Mouse (Mus musculus) midbrain, postnatal 0 days (tissue): Measurements from ENCODE around the gene Islr2. TPM values are rescaled to one million over a fixed set of nuclear protein-coding genes. Genes with fewer than 3 reads are reported as not detected.

Source experiments
- ATAC-seq: fragments of 200-750 bp; cut with Nextera tagmentation; 2 replicates; pipeline ENCODE4 v1.8.0; 2017; ENCODE audit warnings: moderate number of reproducible peaks, mild to moderate bottlenecking, moderate TSS enrichment, moderate library complexity; ENCODE audit not compliant: low FRiP score
- DNase-seq: peaks from one replicate; pipeline ENCODE4 v3.0.0-alpha.2; 2015; ENCODE audit warnings: low spot score
- H3K27ac ChIP-seq: fragments of 300-500 bp; sonication (generic); 2 replicates; pipeline ENCODE4 v1.5.1; 2014; ENCODE audit warnings: low read depth, mild to moderate bottlenecking, low read length, mixed read lengths
- H3K27me3 ChIP-seq: fragments of 300-500 bp; sonication (generic); 2 replicates; pipeline ENCODE4 v1.6.1; 2014; ENCODE audit warnings: low read length, control low read depth, mixed read lengths; ENCODE audit not compliant: insufficient read depth
- H3K36me3 ChIP-seq: fragments of 300-500 bp; sonication (generic); 2 replicates; pipeline ENCODE4 v1.6.1; 2014; ENCODE audit warnings: low read length, control low read depth, mixed read lengths; ENCODE audit not compliant: insufficient read depth
- H3K4me1 ChIP-seq: fragments of 300-500 bp; sonication (generic); 2 replicates; pipeline ENCODE4 v1.6.1; 2014; ENCODE audit warnings: mild to moderate bottlenecking, control low read depth, antibody characterized with exemption, low read length, mixed read lengths; ENCODE audit not compliant: insufficient read depth
- H3K4me2 ChIP-seq: fragments of 300-500 bp; sonication (generic); 2 replicates; pipeline ENCODE4 v1.6.1; 2014; ENCODE audit warnings: low read depth, mild to moderate bottlenecking, low read length, mixed read lengths; ENCODE audit not compliant: poor library complexity, severe bottlenecking
- H3K4me3 ChIP-seq: fragments of 300-500 bp; sonication (generic); 2 replicates; pipeline ENCODE4 v1.5.1; 2014; ENCODE audit warnings: low read depth, mild to moderate bottlenecking, low read length, moderate library complexity
- H3K9ac ChIP-seq: fragments of 300-500 bp; sonication (generic); replicated peaks from 2 replicates; pipeline ENCODE4 v1.6.1; 2014; ENCODE audit warnings: mild to moderate bottlenecking, low read length, moderate library complexity, mixed read lengths; ENCODE audit not compliant: poor library complexity, severe bottlenecking
- H3K9me3 ChIP-seq: fragments of 300-500 bp; sonication (generic); 2 replicates; pipeline ENCODE4 v1.6.1; 2016; ENCODE audit warnings: low read length, control low read depth
- CTCF ChIP-seq: IDR thresholded peaks from 2 replicates; pipeline ENCODE4 v1.5.1; 2016; ENCODE audit warnings: antibody characterized with exemption, mild to moderate bottlenecking
- WGBS: fragments of 180-500 bp; shearing (Covaris S2); extraction: QIAGEN DNeasy Blood & Tissue Kit; methylation state at CpG from one replicate; pipeline ENCODE4 v1.1.7; 2014; 5-methylcytosine and 5-hydroxymethylcytosine counted together
- polyA plus RNA-seq: library from polyadenylated mRNA; unstranded; fragments of >200 nt; fragmentation: Nextera tagmentation; extraction: Ambion mirVana; gene quantifications from 2 replicates; pipeline ENCODE4 v1.2.1, GENCODE M21; 2015
- total RNA-seq: library from RNA; depleted of rRNA; stranded (reverse); fragments of >200 nt; gene quantifications from 2 replicates; pipeline ENCODE4 v1.2.3, GENCODE M21; 2014

Gene Islr2
- total and polyA plus RNA-seq, 2 experiments from 2014 or later, result 18.1 to 267 TPM

DNA sequence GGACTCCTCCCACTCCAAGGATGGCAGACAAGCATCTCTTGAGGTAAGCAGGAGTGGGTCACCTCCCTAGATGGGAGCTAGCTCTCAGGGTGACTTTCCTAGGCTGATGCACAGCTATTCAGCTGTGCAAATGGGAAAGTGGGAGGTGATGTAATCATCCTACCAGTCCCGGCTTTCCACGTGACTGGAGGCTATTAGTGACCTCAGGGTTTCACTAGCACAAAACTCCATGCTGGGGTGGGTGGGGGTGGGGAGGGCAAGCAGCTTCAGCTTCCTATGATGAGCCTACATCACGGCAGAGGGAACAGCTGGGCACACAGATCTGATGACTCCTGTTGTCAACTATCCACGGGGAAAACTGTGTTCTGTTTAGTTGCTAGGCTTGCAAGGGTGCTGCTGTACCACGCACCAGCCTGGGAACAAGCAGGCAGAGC lies 29.3 kb downstream of the Islr2 start:
- Histone ChIP-seq H3K9ac (no peak overlapping the region), H3K27ac (no peak overlapping the region), H3K4me1 (no peaks in the 10 kb centered on the region), H3K4me3 (no peak overlapping the region), H3K9me3 (no peaks in the 10 kb centered on the region), H3K27me3 (no peaks in the 10 kb centered on the region), H3K4me2 (no peak overlapping the region), H3K36me3 (no peaks in the 10 kb centered on the region)
- 43% methylated on average over 5 of the region's 5 CpGs for WGBS
- TF ChIP-seq CTCF, result no peak
- ATAC-seq, result no peak
- DNase-seq, result no peak

DNA sequence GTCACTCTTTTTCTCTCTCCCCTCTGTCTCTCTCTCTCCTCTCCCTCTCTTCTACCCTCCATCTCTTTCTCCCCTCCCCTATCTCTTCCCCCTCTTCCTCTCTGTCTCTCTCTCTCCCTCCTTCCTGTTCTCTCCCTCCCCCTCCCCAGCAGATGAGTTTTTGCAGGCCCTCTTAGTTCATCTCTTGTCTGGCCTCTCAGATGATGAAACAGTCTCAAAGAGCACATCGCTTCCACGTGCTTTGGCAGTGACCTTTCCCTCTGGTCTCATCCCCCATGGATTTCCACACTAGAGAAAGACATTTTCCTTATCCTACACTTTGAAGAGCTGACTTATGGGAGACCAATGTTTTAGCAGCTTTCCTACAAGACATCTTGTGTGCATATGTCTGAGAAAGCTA lies 31.3 kb downstream of the Islr2 start:
- H3K36me3 ChIP-seq, result no peaks in the 10 kb centered on the region
- H3K27ac ChIP-seq, result no peak overlapping the region
- H3K9me3 ChIP-seq, result no peaks in the 10 kb centered on the region
- H3K27me3 ChIP-seq, result no peaks in the 10 kb centered on the region
- TF ChIP-seq CTCF, result no peak
- H3K4me2 ChIP-seq, result no peak overlapping the region
- no peak overlapping the region for H3K9ac ChIP-seq
- ATAC-seq, result no peak
- H3K4me3 ChIP-seq, result no peak overlapping the region
- WGBS, result 77% methylated on average over 2 of the region's 2 CpGs
- DNase-seq, result no peak
- H3K4me1 ChIP-seq, result no peaks in the 10 kb centered on the region

DNA sequence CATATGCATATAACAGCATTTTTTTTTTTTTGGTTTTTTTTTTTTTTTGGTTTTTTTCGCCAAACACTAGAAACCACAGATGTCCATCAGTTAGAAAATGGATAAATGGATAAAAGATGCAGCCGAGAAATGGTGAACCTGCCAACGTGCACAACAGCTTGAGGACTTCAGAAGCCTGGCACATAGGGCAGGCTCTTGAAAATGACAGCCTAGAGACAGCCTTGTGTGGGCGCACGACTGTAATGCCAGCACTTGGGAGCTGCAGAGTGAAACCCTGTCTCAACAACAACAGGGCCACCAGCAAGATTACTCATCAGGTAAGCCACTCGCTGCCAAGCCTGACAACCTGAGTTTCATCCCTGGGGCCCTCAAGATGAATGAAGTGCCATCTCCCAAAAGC lies 34.7 kb downstream of the Islr2 start:
- no peak overlapping the region for H3K4me3 ChIP-seq
- H3K27me3 ChIP-seq, result no peaks in the 10 kb centered on the region
- H3K36me3 ChIP-seq, result no peaks in the 10 kb centered on the region
- no peak overlapping the region for H3K4me2 ChIP-seq
- H3K4me1 ChIP-seq, result no peaks in the 10 kb centered on the region
- ATAC-seq (no peak), DNase-seq (no peak)
- TF ChIP-seq CTCF, result no peak
- H3K9ac ChIP-seq, result no peak overlapping the region
- WGBS, result 84% methylated on average over 6 of the region's 6 CpGs
- no peaks in the 10 kb centered on the region for H3K9me3 ChIP-seq
- H3K27ac ChIP-seq, result no peak overlapping the region

DNA sequence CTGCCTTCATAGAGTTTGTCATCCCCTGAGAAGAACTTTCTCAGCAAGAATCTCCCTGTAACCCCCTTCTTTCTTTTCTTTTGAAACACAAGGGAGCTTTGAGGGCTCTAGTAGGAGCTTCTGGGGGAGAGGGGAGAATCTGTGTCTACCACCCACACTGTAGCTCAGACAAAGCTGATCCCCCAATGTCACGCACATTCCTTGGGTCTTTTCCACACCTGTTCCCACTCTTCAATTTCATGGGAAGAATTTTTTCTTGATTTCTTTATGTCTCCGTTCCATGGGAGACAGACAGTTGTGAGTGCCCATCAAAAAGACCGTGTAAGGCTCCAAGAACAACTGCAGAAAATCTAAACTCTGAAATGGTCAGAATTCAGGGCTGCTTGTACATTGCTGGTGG lies 35.2 kb downstream of the Islr2 start:
- H3K27ac ChIP-seq, result no peak overlapping the region
- H3K36me3 ChIP-seq, result no peaks in the 10 kb centered on the region
- DNase-seq (no peak), ATAC-seq (no peak)
- no peaks in the 10 kb centered on the region for H3K9me3 ChIP-seq
- H3K4me1 ChIP-seq, result no peaks in the 10 kb centered on the region
- no peak overlapping the region for H3K4me2 ChIP-seq
- WGBS, result 62% methylated on average over 3 of the region's 3 CpGs
- no peak for TF ChIP-seq CTCF
- no peak overlapping the region for H3K4me3 ChIP-seq
- no peak overlapping the region for H3K9ac ChIP-seq
- no peaks in the 10 kb centered on the region for H3K27me3 ChIP-seq

DNA sequence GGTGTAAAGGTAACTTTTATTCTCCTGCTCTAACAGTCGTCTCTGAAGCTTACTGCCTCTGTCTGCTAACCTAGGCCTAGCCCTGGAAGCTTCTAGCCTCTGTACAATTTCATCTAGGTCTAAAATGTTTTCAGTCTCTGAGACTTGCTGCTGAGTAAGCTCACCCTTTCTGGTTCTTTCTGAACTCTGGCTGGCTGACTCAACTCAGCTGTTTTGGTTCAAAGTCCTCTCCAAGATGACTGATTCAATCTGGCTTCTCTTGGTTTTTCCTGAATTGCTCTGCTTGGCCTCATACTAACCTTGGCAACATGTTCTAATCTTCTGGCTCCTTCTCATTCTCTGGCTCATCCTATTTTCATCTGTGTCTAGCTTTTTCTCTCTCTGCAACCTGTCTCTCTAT lies 38.3 kb downstream of the Islr2 start:
- ATAC-seq, result no peak
- Histone ChIP-seq H3K4me2 (no peak overlapping the region), H3K27ac (no peak overlapping the region), H3K36me3 (no peaks in the 10 kb centered on the region), H3K27me3 (no peaks in the 10 kb centered on the region), H3K4me3 (no peak overlapping the region), H3K9ac (no peak overlapping the region), H3K9me3 (no peaks in the 10 kb centered on the region), H3K4me1 (no peaks in the 10 kb centered on the region)
- 81% methylated on average over 1 of the region's 1 CpGs for WGBS
- no peak for DNase-seq
- no peak for TF ChIP-seq CTCF

DNA sequence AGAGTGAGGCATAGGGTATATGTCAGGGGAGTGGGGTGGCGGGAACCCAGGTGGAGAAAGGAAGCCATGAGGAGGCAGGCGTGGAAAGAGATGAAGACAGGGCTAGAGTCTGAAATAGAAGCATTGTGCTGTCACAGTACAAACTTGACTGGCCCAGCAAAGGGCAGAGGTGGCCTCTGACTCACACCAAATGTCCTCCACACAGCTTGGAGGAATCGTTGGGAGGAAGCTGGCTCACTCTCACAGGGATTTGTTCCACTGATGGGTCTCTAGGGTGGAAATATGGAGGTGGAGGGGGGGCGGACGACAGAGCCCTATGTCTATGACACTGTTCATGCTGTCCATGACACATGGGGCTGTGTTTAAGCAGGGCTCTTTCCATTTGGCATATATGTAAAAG lies 41.0 kb downstream of the Islr2 start:
- no peak for DNase-seq
- Histone ChIP-seq H3K9me3 (no peaks in the 10 kb centered on the region), H3K9ac (no peak overlapping the region), H3K27ac (no peak overlapping the region), H3K36me3 (no peaks in the 10 kb centered on the region), H3K4me1 (no peaks in the 10 kb centered on the region), H3K27me3 (no peaks in the 10 kb centered on the region), H3K4me3 (no peak overlapping the region), H3K4me2 (no peak overlapping the region)
- no peak for TF ChIP-seq CTCF
- ATAC-seq, result no peak
- 74% methylated on average over 5 of the region's 5 CpGs for WGBS
